Mouse (Mus musculus): ENCODE data around the gene Fam208a.

GRCm38 (mm10) chr14:27524541-27524940 lies 95.9 kb downstream of the Fam208a start:
- no peak for TF ChIP-seq CTCF (IDR thresholded peaks at IDR 0.05; ENCODE audit: low read depth, low read length)
- TF ChIP-seq POLR2A (IDR thresholded peaks at IDR 0.05; ENCODE audit: borderline replicate concordance, low read depth, low read length) = no peak
